ENCODE assay signal across 23 mouse cellular contexts in genomic region chr11:96957061-96957805, GRCm38 (mm10). TPM values are rescaled to one million over a fixed set of nuclear protein-coding genes. Genes with fewer than 3 reads are reported as not detected.
DNase-seq lines count a peak whose midpoint lies in the region; ATAC-seq and TF ChIP-seq lines count a peak whose summit lies in the region.
"Had no signal": no experiment of that assay in that cellular context is flagged by ENCODE, and none has a peak within 500 bp of the region (broad histone marks: within the 10 kb centered on the region; RNA-seq: fewer than 3 reads in every experiment).

No protein-coding gene starts in this region.

- intact Hi-C loops in gastrocnemius, adult 2 months (cut with DNase I) = no loop called here

- H3K36me3 ChIP-seq in heart, embryonic 10.5 days = peaks cover 97% of the 10 kb centered on the region
- peaks cover 94% of the 10 kb centered on the region for H3K36me3 ChIP-seq in kidney, embryonic 15.5 days

- H3K4me3 ChIP-seq in gastrocnemius, adult 2 months = no peak overlapping the region
- H3K4me3 ChIP-seq in heart, embryonic 10.5 days = no peak overlapping the region
- H3K4me3 ChIP-seq in kidney, embryonic 15.5 days (replicated peaks) = no peak overlapping the region
- H3K4me3 ChIP-seq: heart, embryonic 12.5 days; hindbrain, embryonic 15.5 days; limb, embryonic 13.5 days; midbrain, embryonic 10.5 days; neural tube, embryonic 12.5 days had no signal

- no peak for TF ChIP-seq CTCF in gastrocnemius, adult 2 months (IDR thresholded peaks at IDR 0.05)

- no peak overlapping the region for H3K9ac ChIP-seq in kidney, embryonic 15.5 days
- H3K9ac ChIP-seq: forebrain, postnatal 0 days; heart, embryonic 12.5 days; hindbrain, embryonic 15.5 days; limb, embryonic 13.5 days; neural tube, embryonic 12.5 days had no signal

- DNase-seq in gastrocnemius, adult 2 months = no peak
- DNase-seq in gastrocnemius, adult 8-10 months (ENCODE audit: low spot score in 2 of 2) = no peak
- DNase-seq in thymus, adult 18-20 months = peak; percentile 44 to 70
- DNase-seq in thymus, postnatal 4 days = peak; percentile 74
- DNase-seq in heart, embryonic 10.5 days (ENCODE audit: low spot score) = no peak
- no peak for DNase-seq in spleen, postnatal 36 days (ENCODE audit: low spot score in 2 of 2)
- DNase-seq: cerebellum, adult 2 months; heart, postnatal 36 days had no signal

- no peaks in the 10 kb centered on the region for H3K9me3 ChIP-seq in heart, embryonic 10.5 days
- no peaks in the 10 kb centered on the region for H3K9me3 ChIP-seq in kidney, embryonic 15.5 days (replicated peaks)
- H3K9me3 ChIP-seq: heart, embryonic 12.5 days; hindbrain, embryonic 15.5 days; limb, embryonic 13.5 days; midbrain, embryonic 10.5 days; neural tube, embryonic 12.5 days had no signal

- peak; percentile 53 for ATAC-seq in erythroid progenitor cell, adult 5-6 weeks (replicated peaks; ENCODE audit: low FRiP score, poor library complexity, severe bottlenecking)
- ATAC-seq in kidney, embryonic 15.5 days (replicated peaks; ENCODE audit: low FRiP score) = no peak

- peaks cover 16% of the 10 kb centered on the region; the same call in 1 of the 2 replicates for H3K4me1 ChIP-seq in heart, embryonic 10.5 days
- 0 out of 2 replicates have a peak, but pooled peaks cover 5% of the 10 kb centered on the region for H3K4me1 ChIP-seq in kidney, embryonic 15.5 days
- H3K4me1 ChIP-seq: hindbrain, embryonic 15.5 days; limb, embryonic 13.5 days; neural tube, embryonic 12.5 days had no signal

- no peaks in the 10 kb centered on the region for H3K27me3 ChIP-seq in heart, embryonic 10.5 days (ENCODE audit: insufficient read depth, poor library complexity, severe bottlenecking)
- H3K27me3 ChIP-seq in kidney, embryonic 15.5 days = no peaks in the 10 kb centered on the region
- H3K27me3 ChIP-seq: heart, embryonic 12.5 days; hindbrain, embryonic 15.5 days; limb, embryonic 13.5 days; neural tube, embryonic 12.5 days had no signal

- peak overlapping the region; percentile 70; the same call in 1 of the 2 replicates for H3K27ac ChIP-seq in gastrocnemius, adult 2 months
- H3K27ac ChIP-seq in heart, embryonic 10.5 days = no peak overlapping the region
- no peak overlapping the region for H3K27ac ChIP-seq in kidney, embryonic 15.5 days
- H3K27ac ChIP-seq: hindbrain, embryonic 15.5 days; limb, embryonic 13.5 days; macrophage; midbrain, embryonic 10.5 days; neural tube, embryonic 12.5 days had no signal

- WGBS in heart, embryonic 10.5 days = 93% methylated on average over 10 of the region's 10 CpGs
- whole genome bisulfite sequencing in kidney, embryonic 15.5 days = 95% methylated on average over 10 of the region's 10 CpGs

- H3K4me2 ChIP-seq in kidney, embryonic 15.5 days = no peak overlapping the region
- H3K4me2 ChIP-seq: heart, embryonic 12.5 days; hindbrain, embryonic 15.5 days; limb, embryonic 13.5 days; neural tube, embryonic 12.5 days had no signal

RNA-seq across cellular contexts. Expression of gene Pnpo, which starts 13.4 kb away (rescaled TPM):
- total RNA-seq in gastrocnemius, adult 2 months (2021) = 1 to 10 TPM; 7.4 to 8.2 TPM
- 1 to 10 TPM; 7.4 to 9.3 (median 8.0) TPM for total RNA-seq in gastrocnemius, adult 8-10 months (2022)
- 57.0 and 70.6 TPM in 2 replicates for total RNA-seq in erythroid progenitor cell, adult 5-6 weeks (2015; ENCODE audit: low replicate concordance)
- total RNA-seq in erythroid progenitor cell, adult 5-6 weeks (2017; ENCODE audit: low replicate concordance) = 74.7 and 92.1 TPM in 2 replicates
- 69.3 and 72.6 TPM in 2 replicates for polyA plus RNA-seq in heart, embryonic 10.5 days (2016; fragmentation: Nextera tagmentation; extraction: Ambion mirVana)
- polyA plus RNA-seq in kidney, embryonic 15.5 days (2015; fragmentation: Nextera tagmentation; extraction: Ambion mirVana) = 34.3 and 42.6 TPM in 2 replicates

RNA-seq across cellular contexts. Expression of gene Sp2, which starts 25.5 kb away (rescaled TPM):
- total RNA-seq in gastrocnemius, adult 2 months (2021) = 10 to 100 TPM; 10.4 to 11.0 TPM
- total RNA-seq in gastrocnemius, adult 8-10 months (2022) = 10 to 100 TPM in 2 of 4 experiments, 1 to 10 TPM in 2; 8.6 to 12.5 (median 10.4) TPM
- 52.4 and 62.0 TPM in 2 replicates for total RNA-seq in erythroid progenitor cell, adult 5-6 weeks (2015; ENCODE audit: low replicate concordance)
- total RNA-seq in erythroid progenitor cell, adult 5-6 weeks (2017; ENCODE audit: low replicate concordance) = 13.1 and 27.8 TPM in 2 replicates
- polyA plus RNA-seq in heart, embryonic 10.5 days (2016; fragmentation: Nextera tagmentation; extraction: Ambion mirVana) = 20.1 and 21.9 TPM in 2 replicates
- polyA plus RNA-seq in kidney, embryonic 15.5 days (2015; fragmentation: Nextera tagmentation; extraction: Ambion mirVana) = 19.9 and 22.7 TPM in 2 replicates

RNA-seq across cellular contexts. Expression of gene Prr15l, which starts 29.3 kb away (rescaled TPM):
- total RNA-seq in gastrocnemius, adult 2 months (2021) = not detected
- total RNA-seq in gastrocnemius, adult 8-10 months (2022) = not detected
- not detected in 2 replicates for total RNA-seq in erythroid progenitor cell, adult 5-6 weeks (2015; ENCODE audit: low replicate concordance)
- total RNA-seq in erythroid progenitor cell, adult 5-6 weeks (2017; ENCODE audit: low replicate concordance) = 0.26 TPM in 1 of 2 replicates, not detected in the other
- 0.90 and 1.5 TPM in 2 replicates for polyA plus RNA-seq in heart, embryonic 10.5 days (2016; fragmentation: Nextera tagmentation; extraction: Ambion mirVana)
- 37.6 and 38.7 TPM in 2 replicates for polyA plus RNA-seq in kidney, embryonic 15.5 days (2015; fragmentation: Nextera tagmentation; extraction: Ambion mirVana)
- total RNA-seq: forebrain, postnatal 0 days; layer of hippocampus, postnatal 25 days; left cerebral cortex, postnatal 10 days; monocyte, adult 5-6 weeks had no signal
- polyA plus RNA-seq: cerebellum, adult 2 months; cortical plate, adult 2 months; macrophage had no signal

RNA-seq across cellular contexts. Expression of gene Cdk5rap3, which starts 40.9 kb away (rescaled TPM):
- total RNA-seq in gastrocnemius, adult 2 months (2021) = 10 to 100 TPM; 21.5 to 24.0 TPM
- 10 to 100 TPM; 23.0 to 30.7 (median 27.9) TPM for total RNA-seq in gastrocnemius, adult 8-10 months (2022)
- total RNA-seq in erythroid progenitor cell, adult 5-6 weeks (2015; ENCODE audit: low replicate concordance) = 7.9 and 9.6 TPM in 2 replicates
- total RNA-seq in erythroid progenitor cell, adult 5-6 weeks (2017; ENCODE audit: low replicate concordance) = 21.6 and 25.2 TPM in 2 replicates
- 68.3 and 84.3 TPM in 2 replicates for polyA plus RNA-seq in heart, embryonic 10.5 days (2016; fragmentation: Nextera tagmentation; extraction: Ambion mirVana)
- polyA plus RNA-seq in kidney, embryonic 15.5 days (2015; fragmentation: Nextera tagmentation; extraction: Ambion mirVana) = 78.9 and 79.5 TPM in 2 replicates

RNA-seq across cellular contexts. Expression of gene Sp6, which starts 56.0 kb away (rescaled TPM):
- total RNA-seq in gastrocnemius, adult 2 months (2021) = under 1 TPM in 1 of 2 experiments, not detected in 1; 0.10 TPM
- total RNA-seq in gastrocnemius, adult 8-10 months (2022) = under 1 TPM in 2 of 4 experiments, not detected in 2; 0.07 to 0.13 TPM
- total RNA-seq in erythroid progenitor cell, adult 5-6 weeks (2015; ENCODE audit: low replicate concordance) = not detected in 2 replicates
- total RNA-seq in erythroid progenitor cell, adult 5-6 weeks (2017; ENCODE audit: low replicate concordance) = not detected in 2 replicates
- 0.47 and 2.3 TPM in 2 replicates for polyA plus RNA-seq in heart, embryonic 10.5 days (2016; fragmentation: Nextera tagmentation; extraction: Ambion mirVana)
- polyA plus RNA-seq in kidney, embryonic 15.5 days (2015; fragmentation: Nextera tagmentation; extraction: Ambion mirVana) = 1.4 and 1.5 TPM in 2 replicates
- total RNA-seq: monocyte, adult 5-6 weeks had no signal
- polyA plus RNA-seq: erythroblast, embryonic 14.5 days; intestine, embryonic 16.5 days; macrophage had no signal

Comparison
In these comparisons a context has a peak if more than half of its experiments do, and no peak if none do; other contexts are left out.
1. DNase-seq: peak in thymus, adult 18-20 months (2 of 2) and thymus, postnatal 4 days (single experiment); none in gastrocnemius, adult 2 months (single experiment), gastrocnemius, adult 8-10 months (0 of 2), heart, embryonic 10.5 days (single experiment) and spleen, postnatal 36 days (0 of 2).
2. RNA of gene Pnpo, which starts 13.4 kb away (total RNA-seq): 57.0 to 92.1 TPM in erythroid progenitor cell, adult 5-6 weeks; 7.4 to 8.2 TPM in gastrocnemius, adult 2 months and 7.4 to 9.3 TPM in gastrocnemius, adult 8-10 months; every median in the first group is over 4 times any median in the second.